Mouse (Mus musculus) cerebellum, postnatal 14 days (tissue): ENCODE measurements at regions not wholly inside any gene's neighbourhood (a gene's known extent, or its start where the extent isn't known, plus 50 kb on each side); places are given as distances from the start of the nearest gene placed in this dataset.

Source experiments
- DNase-seq, 2 experiments: peaks; one replicate each; pipeline ENCODE4 v3.0.0; 2021; ENCODE audit warnings: mixed read lengths in 2 of 2

DNA sequence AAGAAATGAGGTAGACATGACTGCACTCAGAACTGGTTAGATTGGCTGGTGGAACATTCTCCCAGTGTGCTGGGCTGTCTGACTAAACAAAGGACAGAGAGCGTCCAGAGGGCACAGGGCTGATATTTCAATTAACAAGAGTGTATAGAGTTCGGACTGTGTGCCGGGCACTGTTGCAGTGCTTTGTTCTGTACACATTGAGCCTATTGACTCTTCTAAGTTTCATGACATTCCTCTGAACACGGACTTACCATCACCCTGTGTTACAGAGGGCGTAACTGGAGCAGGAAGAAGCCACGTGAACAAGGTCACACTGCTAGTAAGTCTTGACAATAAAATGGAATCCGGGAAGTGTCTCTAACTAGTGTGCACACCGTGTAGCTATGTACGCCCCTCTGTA, 92.1 kb upstream of the Barx2 start:
- no peak for DNase-seq

DNA sequence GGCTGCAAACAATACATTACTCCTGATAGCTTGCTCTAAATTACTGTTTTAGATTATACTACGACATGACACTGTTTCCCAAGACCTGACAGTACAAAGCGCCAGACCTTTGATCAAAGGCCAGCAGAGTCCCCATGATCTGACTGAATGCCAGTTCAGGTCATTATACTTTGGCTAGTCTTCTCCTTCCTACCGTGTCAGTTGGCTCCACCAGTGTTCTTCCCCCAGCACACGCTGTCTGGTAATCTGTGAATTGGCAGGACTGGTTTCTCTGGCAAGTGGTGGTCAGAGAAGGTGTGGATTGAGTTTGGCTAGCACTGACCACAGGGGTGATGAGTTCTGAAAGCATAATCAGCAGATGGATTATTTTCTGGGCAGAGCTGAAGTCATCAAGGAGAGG, 93.1 kb upstream of the Barx2 start:
- DNase-seq, result peak; percentile 95 to 98

- no peak for DNase-seq
These were observed 97.9 kb upstream of the Barx2 start for GRCm38 (mm10) chr9:32010953-32011770.

DNA sequence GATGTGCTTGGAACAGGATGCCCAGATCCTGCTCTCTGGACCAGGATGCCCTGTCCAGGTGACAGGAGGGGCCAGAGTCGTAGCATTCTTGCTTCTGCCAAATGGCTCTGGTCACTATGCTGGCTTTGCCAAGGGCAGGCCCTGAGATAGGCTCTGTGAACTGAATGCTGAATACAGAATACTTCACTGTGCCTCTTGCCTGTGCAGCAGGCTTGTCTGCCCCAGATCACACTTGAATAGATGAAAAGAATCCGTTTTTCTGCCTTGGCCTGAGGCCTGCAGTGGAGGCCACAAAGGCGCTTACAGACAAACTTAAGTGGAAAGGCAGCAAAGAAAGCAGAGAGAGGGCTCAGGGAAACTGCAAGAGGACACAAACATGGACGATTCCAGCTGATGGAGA, 99.7 kb upstream of the Arhgap32 start:
- DNase-seq, result peak; percentile 52 to 65

DNA sequence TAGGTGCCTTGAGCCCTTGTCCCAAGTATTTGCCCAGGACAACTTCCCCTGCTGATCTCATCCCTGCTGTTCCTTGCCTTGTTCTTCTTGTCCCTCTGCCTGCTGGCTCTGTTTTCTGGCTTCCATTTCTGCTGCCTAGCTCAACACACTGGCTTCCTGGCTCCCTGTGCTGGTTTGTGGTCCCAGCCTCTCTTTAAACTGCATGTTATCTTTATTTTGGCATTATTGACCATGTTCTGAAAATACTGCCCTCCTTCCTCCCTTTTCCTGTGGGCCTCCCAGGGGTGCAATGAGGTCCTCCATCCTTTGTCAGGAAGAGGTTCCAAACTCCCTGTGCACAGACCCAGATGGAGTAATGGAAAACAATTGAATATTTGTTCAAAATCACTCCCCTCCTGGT, 97.9 kb upstream of the Arhgap32 start:
- peak; percentile 62 to 77 for DNase-seq

GRCm38 (mm10) chr9:32019786-32020185, 96.2 kb upstream of the Arhgap32 start:
- no peak for DNase-seq

GRCm38 (mm10) chr9:32020942-32021731, 94.8 kb upstream of the Arhgap32 start:
- no peak for DNase-seq

DNA sequence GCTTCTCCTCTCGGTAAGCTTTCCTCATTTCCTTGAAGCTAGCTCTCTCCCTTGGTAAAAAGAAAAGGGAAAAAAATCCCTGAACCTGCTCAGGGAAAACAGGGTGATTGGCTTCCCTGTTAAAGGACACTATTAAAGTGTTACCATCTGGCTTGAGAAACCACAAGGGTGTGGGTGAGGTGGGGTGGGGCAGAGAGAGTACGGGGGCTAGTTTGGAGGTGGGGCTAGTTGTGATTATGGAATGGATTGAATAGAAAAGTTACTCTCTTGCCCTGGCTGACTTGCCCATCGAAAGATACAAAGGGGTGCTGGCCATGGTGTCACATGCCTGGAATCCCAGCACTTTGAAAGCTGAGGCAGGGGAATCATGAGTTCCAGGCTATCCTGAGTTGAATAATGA, 94.2 kb upstream of the Arhgap32 start:
- DNase-seq, result no peak

DNA sequence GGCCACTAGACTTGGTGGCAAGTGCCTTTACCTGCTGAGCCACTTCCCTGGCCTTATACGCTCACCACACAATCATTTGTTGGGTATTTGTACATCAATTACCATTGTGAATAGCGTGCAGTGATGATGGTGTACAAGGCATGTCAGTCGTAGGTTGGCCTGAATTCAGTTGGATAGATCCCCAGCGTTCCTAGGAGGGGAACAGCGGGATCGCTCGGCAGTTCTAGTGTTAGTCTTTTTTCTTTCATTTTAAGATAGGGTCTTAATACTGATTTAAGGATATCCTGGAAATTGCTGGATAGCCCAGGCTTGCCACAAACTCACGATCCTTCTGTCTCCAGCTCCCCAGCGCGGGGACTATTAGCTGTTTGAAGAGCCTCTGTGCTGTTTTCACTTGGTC, 92.9 kb upstream of the Arhgap32 start:
- no peak for DNase-seq

- no peak for DNase-seq
These were observed 91.2 kb upstream of the Arhgap32 start for GRCm38 (mm10) chr9:32024767-32025166.

DNA sequence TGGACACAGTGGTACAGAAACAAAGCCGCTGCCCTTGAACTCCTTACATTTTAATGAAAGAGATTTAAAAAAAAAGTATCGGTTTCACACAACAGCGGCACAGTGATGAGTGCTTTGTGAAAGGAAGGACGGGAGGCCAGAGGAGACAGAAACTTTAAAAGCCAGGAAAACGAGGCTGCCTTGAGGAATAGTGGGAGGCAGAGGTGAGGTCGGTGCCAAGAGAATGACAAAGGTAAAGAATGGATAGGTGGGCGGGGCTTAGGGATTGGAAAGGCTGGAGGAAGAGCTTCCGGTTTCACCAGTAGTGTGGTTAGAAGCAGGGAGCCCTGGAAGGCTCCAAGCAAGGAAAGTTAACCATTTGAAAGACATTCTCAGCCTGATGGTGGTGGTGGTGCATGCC, 88.0 kb upstream of the Arhgap32 start:
- no peak for DNase-seq

DNA sequence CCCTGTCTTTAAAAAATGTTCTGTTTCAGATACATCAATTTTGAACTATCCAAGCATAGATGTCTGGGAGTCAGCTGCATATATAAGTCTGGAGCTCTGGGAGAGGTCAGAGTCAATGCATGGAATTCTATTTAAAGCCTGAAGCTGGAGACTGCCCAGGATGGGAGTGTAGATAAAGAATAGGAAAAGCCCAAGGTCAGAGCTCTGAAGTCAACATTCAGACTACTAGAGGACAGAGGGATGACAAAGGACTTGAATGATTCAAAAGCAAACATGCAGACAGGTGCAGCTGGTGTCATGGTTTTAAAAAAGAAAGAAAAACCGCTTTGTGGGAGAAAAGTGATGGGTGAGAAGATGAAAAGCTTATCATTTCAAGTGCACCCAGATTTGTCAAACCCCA, 86.9 kb upstream of the Arhgap32 start:
- no peak for DNase-seq

- peak in 1 of 2 experiments; percentile 29 for DNase-seq
These were observed 86.2 kb upstream of the Arhgap32 start for GRCm38 (mm10) chr9:32029786-32030185.

- DNase-seq, result no peak
These were observed 85.7 kb upstream of the Arhgap32 start for GRCm38 (mm10) chr9:32030203-32030602.

DNA sequence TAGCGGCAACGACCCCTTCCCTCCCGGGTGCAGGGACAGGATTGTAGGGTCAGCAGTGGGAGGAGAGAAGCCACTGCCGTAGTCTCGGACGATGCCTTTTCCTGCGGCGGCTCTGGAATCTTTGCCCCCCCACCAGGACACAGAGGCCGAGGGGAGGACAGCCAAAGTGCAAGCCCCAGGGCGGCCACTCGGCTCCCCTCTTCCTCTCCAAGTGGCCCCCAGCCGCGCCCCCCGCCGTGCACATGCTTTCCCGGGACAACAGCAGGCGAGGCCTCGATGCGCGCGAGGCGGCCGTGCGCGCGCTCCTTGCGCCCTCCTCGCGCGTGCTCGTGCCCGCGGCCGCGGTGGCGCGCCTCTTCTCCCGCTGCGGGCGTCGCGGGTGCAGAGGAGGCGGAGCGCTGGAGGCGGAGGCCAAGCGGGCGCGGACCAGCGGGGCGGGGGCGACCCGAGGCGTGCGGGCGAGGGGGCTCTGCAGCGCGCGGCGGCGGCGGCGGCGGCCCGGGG, 83.9 kb upstream of the Arhgap32 start:
- DNase-seq, result peak; percentile 78

- DNase-seq, result peak; percentile 35 to 40
These were observed 83.3 kb upstream of the Arhgap32 start for GRCm38 (mm10) chr9:32032521-32033185.

GRCm38 (mm10) chr9:32033937-32034336, 82.0 kb upstream of the Arhgap32 start:
- no peak for DNase-seq

GRCm38 (mm10) chr9:32039999-32040398, 75.9 kb upstream of the Arhgap32 start:
- DNase-seq, result no peak

- no peak for DNase-seq
These were observed 72.6 kb upstream of the Arhgap32 start for GRCm38 (mm10) chr9:32043344-32043743.

- no peak for DNase-seq
These were observed 69.1 kb upstream of the Arhgap32 start for GRCm38 (mm10) chr9:32046791-32047190.

DNA sequence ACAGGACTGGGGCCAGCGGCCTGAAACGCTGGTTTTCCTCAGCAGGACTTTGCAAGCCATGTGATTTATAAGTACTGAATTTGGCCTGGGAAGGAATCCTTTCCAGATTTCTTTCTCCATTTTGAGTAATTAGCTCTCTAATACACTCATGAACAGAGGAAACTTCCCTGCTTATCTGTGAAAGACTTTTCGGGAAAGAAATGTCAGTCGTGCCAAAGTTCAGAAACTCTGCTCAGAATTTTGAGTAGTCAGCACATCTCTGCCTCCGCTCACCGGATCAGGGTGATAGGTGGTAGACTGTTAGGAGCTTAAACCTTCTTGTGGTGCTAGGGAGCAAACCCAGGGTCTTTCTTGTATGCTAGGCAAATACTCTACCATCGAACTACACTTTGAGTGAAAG, 67.0 kb upstream of the Arhgap32 start:
- no peak for DNase-seq

DNA sequence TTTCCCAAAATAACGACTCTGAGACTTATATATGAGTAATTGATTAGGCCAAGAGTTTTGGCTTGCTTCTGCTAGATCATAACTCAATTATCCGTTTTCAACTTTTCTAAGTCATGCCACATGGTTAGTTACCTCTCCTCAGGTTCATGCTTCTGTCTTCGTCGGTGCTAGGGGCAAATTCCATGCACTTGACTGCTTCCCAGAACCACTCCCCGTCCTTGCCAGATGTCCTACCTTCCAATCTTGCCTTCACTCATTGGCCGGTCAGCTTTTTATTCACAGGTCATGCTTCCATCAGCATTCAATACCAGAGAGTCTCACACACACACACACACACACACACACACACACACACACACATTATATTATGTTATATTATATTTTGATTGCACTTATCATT, 66.4 kb upstream of the Arhgap32 start:
- no peak for DNase-seq

GRCm38 (mm10) chr9:32053886-32054615, 61.9 kb upstream of the Arhgap32 start:
- no peak for DNase-seq
